Mouse (Mus musculus) embryonic fibroblast, embryonic 13.5 days (primary cell): ENCODE measurements at regions not wholly inside any gene's neighbourhood (a gene's known extent, or its start where the extent isn't known, plus 50 kb on each side); places are given as distances from the start of the nearest gene placed in this dataset.

ENCODE experiments used
- CTCF ChIP-seq: IDR thresholded peaks from 2 replicates; pipeline ENCODE4 v1.5.1; 2011; ENCODE audit warnings: mild to moderate bottlenecking, control low read depth, low read length, moderate library complexity, borderline replicate concordance; ENCODE audit not compliant: insufficient read depth
- POLR2A ChIP-seq: IDR thresholded peaks from 2 replicates; pipeline ENCODE4 v1.6.1; 2011; ENCODE audit warnings: low read depth, mild to moderate bottlenecking, control low read depth, low read length, moderate library complexity

GRCm38 (mm10) chr3:65023876-65024275 lies 85.3 kb upstream of the Kcnab1 start:
- TF ChIP-seq CTCF = no peak
- TF ChIP-seq POLR2A = no peak
